Mouse (Mus musculus) heart, adult 2 months (tissue): Measurements from ENCODE around the gene Ofcc1.

Source experiments
- CTCF ChIP-seq: fragments of 200-600 bp; IDR thresholded peaks from 2 replicates; pipeline ENCODE4 v1.8.1; 2022; ENCODE audit warnings: antibody characterized with exemption, mild to moderate bottlenecking, moderate library complexity
- EP300 ChIP-seq: fragments of 200-500 bp; IDR thresholded peaks from 2 replicates; pipeline ENCODE4 v1.6.1; 2011; ENCODE audit warnings: low read depth, low read length, control low read depth; ENCODE audit not compliant: insufficient read depth
- POLR2A ChIP-seq: fragments of 200-500 bp; IDR thresholded peaks from 2 replicates; pipeline ENCODE4 v1.6.1; 2011; ENCODE audit warnings: mild to moderate bottlenecking, low read depth, low read length, control low read depth; ENCODE audit not compliant: insufficient read depth

DNA sequence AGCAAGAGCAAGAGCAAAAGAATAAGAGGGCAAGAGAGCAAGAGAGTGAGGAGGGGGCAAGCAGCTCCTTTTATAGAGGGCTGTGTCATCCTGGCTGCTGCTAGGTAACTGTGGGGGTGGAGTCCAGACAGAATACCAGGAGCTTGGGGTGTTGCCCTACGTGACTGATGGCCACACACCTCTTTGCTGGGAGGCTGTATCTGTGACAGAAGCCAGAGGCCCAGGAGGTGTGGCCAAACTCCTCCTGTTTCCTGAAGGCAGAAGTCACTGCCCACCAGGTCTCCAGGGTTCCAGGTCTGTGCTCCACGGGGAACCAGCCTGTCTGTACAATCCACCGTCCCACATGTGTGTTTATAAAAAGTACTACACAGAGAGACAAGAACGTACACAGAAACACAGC lies 558 bp downstream of the Ofcc1 start:
- TF ChIP-seq CTCF, result no peak
- TF ChIP-seq POLR2A, result no peak
- no peak for TF ChIP-seq EP300
